Mouse (Mus musculus) forebrain, embryonic 15.5 days (tissue): Measurements from ENCODE around the gene Kif5c. TPM values are rescaled to one million over a fixed set of nuclear protein-coding genes. Genes with fewer than 3 reads are reported as not detected.

Experiments used
- ATAC-seq: fragments of 200-750 bp; cut with Nextera tagmentation; replicated peaks from 2 replicates; pipeline ENCODE4 v1.8.0; 2017; ENCODE audit warnings: mild to moderate bottlenecking, moderate TSS enrichment, moderate library complexity
- H3K27ac ChIP-seq: fragments of 300-500 bp; sonication (generic); replicated peaks from 2 replicates; pipeline ENCODE4 v1.5.1; 2015; ENCODE audit warnings: mild to moderate bottlenecking, inconsistent platforms
- H3K27me3 ChIP-seq: fragments of 300-500 bp; sonication (generic); 2 replicates; pipeline ENCODE4 v1.6.1; 2015; ENCODE audit warnings: inconsistent platforms
- H3K36me3 ChIP-seq: fragments of 300-500 bp; sonication (generic); 2 replicates; pipeline ENCODE4 v1.6.1; 2015; ENCODE audit warnings: mild to moderate bottlenecking, inconsistent platforms
- H3K4me1 ChIP-seq: fragments of 300-500 bp; sonication (generic); 2 replicates; pipeline ENCODE4 v1.6.1; 2015; ENCODE audit warnings: inconsistent platforms
- H3K4me2 ChIP-seq: fragments of 300-500 bp; sonication (generic); replicated peaks from 2 replicates; pipeline ENCODE4 v1.6.1; 2015; ENCODE audit warnings: mild to moderate bottlenecking, inconsistent platforms
- H3K4me3 ChIP-seq: fragments of 300-500 bp; sonication (generic); 2 replicates; pipeline ENCODE4 v1.5.1; 2015; ENCODE audit warnings: mild to moderate bottlenecking, inconsistent platforms
- H3K9ac ChIP-seq: fragments of 300-500 bp; sonication (generic); replicated peaks from 2 replicates; pipeline ENCODE4 v1.6.1; 2015; ENCODE audit warnings: mild to moderate bottlenecking, inconsistent platforms
- H3K9me3 ChIP-seq: fragments of 300-500 bp; sonication (generic); 2 replicates; pipeline ENCODE4 v1.6.1; 2016; ENCODE audit warnings: inconsistent platforms
- WGBS: fragments of 180-500 bp; shearing (Covaris S2); methylation state at CpG from one replicate; pipeline ENCODE4 v1.1.7; 2015; ENCODE audit warnings: mixed read lengths; 5-methylcytosine and 5-hydroxymethylcytosine counted together
- polyA plus RNA-seq: library from polyadenylated mRNA; unstranded; fragments of >200 nt; fragmentation: Nextera tagmentation; extraction: Ambion mirVana; gene quantifications from 2 replicates; pipeline ENCODE4 v1.2.1, GENCODE M21; 2015

Kif5c gene
- polyA plus RNA-seq, 1 experiment from 2014 or later, result 171 TPM

GRCm38 (mm10) chr2:49727686-49728085 lies 108.6 kb downstream of the Kif5c start:
- H3K27me3 ChIP-seq, result no peaks in the 10 kb centered on the region
- H3K9me3 ChIP-seq, result no peaks in the 10 kb centered on the region
- no peak overlapping the region for H3K4me2 ChIP-seq
- H3K4me1 ChIP-seq, result peaks cover 27% of the 10 kb centered on the region
- no peak; the same call in 1 of the 2 replicates for ATAC-seq
- no peak overlapping the region for H3K9ac ChIP-seq
- H3K4me3 ChIP-seq, result no peak overlapping the region
- 66% methylated on average over 4 of the region's 4 CpGs for WGBS
- peak overlapping the region; percentile 55 for H3K27ac ChIP-seq
- peaks cover 49% of the 10 kb centered on the region for H3K36me3 ChIP-seq

- no peaks in the 10 kb centered on the region for H3K9me3 ChIP-seq
- no peak overlapping the region for H3K4me2 ChIP-seq
- WGBS, result 84% methylated on average over 10 of the region's 10 CpGs
- no peaks in the 10 kb centered on the region for H3K27me3 ChIP-seq
- peaks cover 22% of the 10 kb centered on the region for H3K4me1 ChIP-seq
- ATAC-seq, result no peak
- H3K9ac ChIP-seq, result no peak overlapping the region
- no peak overlapping the region for H3K27ac ChIP-seq
- H3K4me3 ChIP-seq, result no peak overlapping the region
- H3K36me3 ChIP-seq, result peaks cover 44% of the 10 kb centered on the region
Observed at GRCm38 (mm10) chr2:49728896-49729610, 110.0 kb downstream of the Kif5c start.

GRCm38 (mm10) chr2:49729611-49729969 lies 110.5 kb downstream of the Kif5c start:
- H3K4me1 ChIP-seq, result peaks cover 24% of the 10 kb centered on the region
- peaks cover 39% of the 10 kb centered on the region for H3K36me3 ChIP-seq
- no peak overlapping the region for H3K9ac ChIP-seq
- ATAC-seq, result no peak
- WGBS, result 64% methylated on average over 2 of the region's 2 CpGs
- no peaks in the 10 kb centered on the region for H3K27me3 ChIP-seq
- no peak overlapping the region for H3K4me3 ChIP-seq
- no peak overlapping the region for H3K27ac ChIP-seq
- H3K9me3 ChIP-seq, result no peaks in the 10 kb centered on the region
- no peak overlapping the region for H3K4me2 ChIP-seq

GRCm38 (mm10) chr2:49730183-49730582 lies 111.1 kb downstream of the Kif5c start:
- no peak overlapping the region for H3K4me3 ChIP-seq
- no peaks in the 10 kb centered on the region for H3K9me3 ChIP-seq
- H3K4me2 ChIP-seq, result no peak overlapping the region
- no peak overlapping the region for H3K27ac ChIP-seq
- H3K36me3 ChIP-seq, result peaks cover 38% of the 10 kb centered on the region
- ATAC-seq, result no peak
- H3K9ac ChIP-seq, result no peak overlapping the region
- H3K27me3 ChIP-seq, result no peaks in the 10 kb centered on the region
- WGBS, result 59% methylated on average over 5 of the region's 5 CpGs
- peaks cover 24% of the 10 kb centered on the region for H3K4me1 ChIP-seq

- Histone ChIP-seq H3K9ac (no peak overlapping the region), H3K4me1 (peaks cover 6% of the 10 kb centered on the region; the same call in 1 of the 2 replicates), H3K27me3 (no peaks in the 10 kb centered on the region), H3K9me3 (no peaks in the 10 kb centered on the region), H3K4me2 (no peak overlapping the region), H3K27ac (0 out of 2 replicates have a peak overlapping the region, but pooled peaks have one; percentile 16), H3K36me3 (peaks cover 48% of the 10 kb centered on the region), H3K4me3 (no peak overlapping the region)
- WGBS, result 58% methylated on average over 11 of the region's 11 CpGs
- no peak for ATAC-seq
Observed at GRCm38 (mm10) chr2:49732745-49733655, 113.9 kb downstream of the Kif5c start.

- peaks cover 6% of the 10 kb centered on the region; the same call in 1 of the 2 replicates for H3K4me1 ChIP-seq
- no peaks in the 10 kb centered on the region for H3K9me3 ChIP-seq
- no peak overlapping the region for H3K4me2 ChIP-seq
- peaks cover 42% of the 10 kb centered on the region for H3K36me3 ChIP-seq
- H3K4me3 ChIP-seq, result no peak overlapping the region
- no peak; the same call in 1 of the 2 replicates for ATAC-seq
- H3K27ac ChIP-seq, result 0 out of 2 replicates have a peak overlapping the region, but pooled peaks have one; percentile 16
- 56% methylated on average over 7 of the region's 7 CpGs for WGBS
- H3K27me3 ChIP-seq, result no peaks in the 10 kb centered on the region
- H3K9ac ChIP-seq, result no peak overlapping the region
Observed at GRCm38 (mm10) chr2:49733656-49734008, 114.5 kb downstream of the Kif5c start.

GRCm38 (mm10) chr2:49734013-49734780 lies 115.1 kb downstream of the Kif5c start:
- no peak overlapping the region for H3K9ac ChIP-seq
- WGBS, result 51% methylated on average over 7 of the region's 7 CpGs
- H3K27me3 ChIP-seq, result no peaks in the 10 kb centered on the region
- H3K4me1 ChIP-seq, result peaks cover 6% of the 10 kb centered on the region; the same call in 1 of the 2 replicates
- H3K9me3 ChIP-seq, result no peaks in the 10 kb centered on the region
- peak; percentile 76 for ATAC-seq
- H3K27ac ChIP-seq, result 0 out of 2 replicates have a peak overlapping the region, but pooled peaks have one; percentile 16
- peaks cover 46% of the 10 kb centered on the region for H3K36me3 ChIP-seq
- H3K4me2 ChIP-seq, result no peak overlapping the region
- H3K4me3 ChIP-seq, result no peak overlapping the region

GRCm38 (mm10) chr2:49735386-49735785 lies 116.3 kb downstream of the Kif5c start:
- no peak for ATAC-seq
- H3K4me2 ChIP-seq, result no peak overlapping the region
- H3K36me3 ChIP-seq, result peaks cover 41% of the 10 kb centered on the region
- H3K9me3 ChIP-seq, result no peaks in the 10 kb centered on the region
- 89% methylated on average over 13 of the region's 13 CpGs for WGBS
- H3K4me3 ChIP-seq, result no peak overlapping the region
- H3K9ac ChIP-seq, result no peak overlapping the region
- H3K4me1 ChIP-seq, result peaks cover 6% of the 10 kb centered on the region; the same call in 1 of the 2 replicates
- H3K27ac ChIP-seq, result no peak overlapping the region
- H3K27me3 ChIP-seq, result no peaks in the 10 kb centered on the region

GRCm38 (mm10) chr2:49739046-49739445 lies 119.9 kb downstream of the Kif5c start:
- WGBS, result 76% methylated on average over 5 of the region's 5 CpGs
- Histone ChIP-seq H3K9ac (no peak overlapping the region), H3K9me3 (no peaks in the 10 kb centered on the region)

GRCm38 (mm10) chr2:49741026-49741425 lies 121.9 kb downstream of the Kif5c start:
- Histone ChIP-seq H3K4me2 (no peak overlapping the region), H3K4me1 (peaks cover 43% of the 10 kb centered on the region)
- 71% methylated on average over 6 of the region's 6 CpGs for whole genome bisulfite sequencing

More at GRCm38 (mm10) chr2:49739046-49739445, 119.9 kb downstream of the Kif5c start:
- no peaks in the 10 kb centered on the region for H3K27me3 ChIP-seq
- no peak overlapping the region for H3K4me3 ChIP-seq
- no peak for ATAC-seq
- peaks cover 30% of the 10 kb centered on the region for H3K4me1 ChIP-seq
- H3K27ac ChIP-seq, result no peak overlapping the region
- H3K36me3 ChIP-seq, result peaks cover 28% of the 10 kb centered on the region
- H3K4me2 ChIP-seq, result no peak overlapping the region

GRCm38 (mm10) chr2:49741895-49742734 lies 123.0 kb downstream of the Kif5c start:
- ATAC-seq, result peak; percentile 71
- WGBS, result 56% methylated on average over 16 of the region's 16 CpGs
- Histone ChIP-seq H3K27me3 (no peaks in the 10 kb centered on the region), H3K4me3 (no peak overlapping the region), H3K4me2 (no peak overlapping the region), H3K4me1 (peaks cover 43% of the 10 kb centered on the region), H3K27ac (peak overlapping the region; percentile 88), H3K9ac (no peak overlapping the region), H3K36me3 (peaks cover 39% of the 10 kb centered on the region; the same call in 1 of the 2 replicates), H3K9me3 (no peaks in the 10 kb centered on the region)

More at GRCm38 (mm10) chr2:49741026-49741425, 121.9 kb downstream of the Kif5c start:
- H3K36me3 ChIP-seq, result peaks cover 33% of the 10 kb centered on the region
- H3K27me3 ChIP-seq, result no peaks in the 10 kb centered on the region
- no peak for ATAC-seq
- H3K9me3 ChIP-seq, result no peaks in the 10 kb centered on the region
- no peak overlapping the region for H3K4me3 ChIP-seq
- peak overlapping the region; percentile 88 for H3K27ac ChIP-seq
- no peak overlapping the region for H3K9ac ChIP-seq
